In genomic region chr13:48498676-48499075, GRCm38 (mm10) we compare ENCODE assay signal across 10 mouse cellular contexts. TPM values are rescaled to one million over a fixed set of nuclear protein-coding genes. Genes with fewer than 3 reads are reported as not detected.
DNase-seq lines count a peak whose midpoint lies in the region; ATAC-seq and TF ChIP-seq lines count a peak whose summit lies in the region.
"Had no signal": no experiment of that assay in that cellular context is flagged by ENCODE, and none has a peak within 500 bp of the region (broad histone marks: within the 10 kb centered on the region; RNA-seq: fewer than 3 reads in every experiment).

No protein-coding gene starts in this region.

- no peaks in the 10 kb centered on the region; the same call in 1 of the 2 replicates for H3K9me3 ChIP-seq in kidney, postnatal 0 days (replicated peaks; ENCODE audit: low read length)
- H3K9me3 ChIP-seq in midbrain, embryonic 15.5 days = 0 out of 2 replicates have a peak, but pooled peaks cover 3% of the 10 kb centered on the region
- H3K9me3 ChIP-seq: liver, embryonic 15.5 days had no signal

- no peak for TF ChIP-seq POLR2A in lung, adult 2 months (IDR thresholded peaks at IDR 0.05; ENCODE audit: borderline replicate concordance, extremely low read depth, low read depth, low read length)

- H3K4me1 ChIP-seq in lung, adult 2 months (ENCODE audit: control insufficient read depth, insufficient read depth, low read length) = no peaks in the 10 kb centered on the region
- H3K4me1 ChIP-seq in kidney, postnatal 0 days (replicated peaks; ENCODE audit: insufficient read depth, low read length) = no peaks in the 10 kb centered on the region
- peaks cover 17% of the 10 kb centered on the region for H3K4me1 ChIP-seq in midbrain, embryonic 15.5 days
- H3K4me1 ChIP-seq: liver, embryonic 15.5 days had no signal

- 0 out of 2 replicates have a peak, but pooled peaks cover 8% of the 10 kb centered on the region for H3K36me3 ChIP-seq in kidney, postnatal 0 days (ENCODE audit: insufficient read depth, low read length)
- peaks cover 10% of the 10 kb centered on the region; the same call in 1 of the 2 replicates for H3K36me3 ChIP-seq in midbrain, embryonic 15.5 days (replicated peaks)

- no peak overlapping the region for H3K9ac ChIP-seq in kidney, postnatal 0 days (ENCODE audit: low read depth, low read length)
- H3K9ac ChIP-seq in midbrain, embryonic 15.5 days = no peak overlapping the region
- H3K9ac ChIP-seq: liver, embryonic 15.5 days had no signal

- H3K4me2 ChIP-seq in kidney, postnatal 0 days (ENCODE audit: low read length) = no peak overlapping the region
- H3K4me2 ChIP-seq in midbrain, embryonic 15.5 days = no peak overlapping the region
- H3K4me2 ChIP-seq: liver, embryonic 15.5 days had no signal

- no peak overlapping the region for H3K4me3 ChIP-seq in lung, adult 2 months (replicated peaks; ENCODE audit: extremely low read depth, low read depth, low read length)
- no peak overlapping the region for H3K4me3 ChIP-seq in kidney, postnatal 0 days (replicated peaks; ENCODE audit: low read depth, low read length)
- no peak overlapping the region for H3K4me3 ChIP-seq in midbrain, embryonic 15.5 days
- H3K4me3 ChIP-seq: liver, embryonic 15.5 days had no signal

- 68% methylated on average over 4 of the region's 4 CpGs for WGBS in lung, adult 2 months
- 55% methylated on average over 4 of the region's 4 CpGs for WGBS in kidney, postnatal 0 days
- WGBS in midbrain, embryonic 15.5 days = 71% methylated on average over 4 of the region's 4 CpGs

- no peak; the same call in 1 of the 2 replicates for ATAC-seq in kidney, postnatal 0 days (replicated peaks; ENCODE audit: low FRiP score, low read depth)
- ATAC-seq in midbrain, embryonic 15.5 days (replicated peaks) = 0 out of 2 replicates have a peak, but pooled peaks have one; percentile 2
- no peak for ATAC-seq in megakaryocyte-erythroid progenitor cell, adult 5-6 weeks (replicated peaks; ENCODE audit: low FRiP score, low TSS enrichment, poor library complexity, severe bottlenecking)
- ATAC-seq: intestine, postnatal 0 days had no signal

- no peaks in the 10 kb centered on the region for H3K27me3 ChIP-seq in kidney, postnatal 0 days (ENCODE audit: insufficient read depth, low read length)
- H3K27me3 ChIP-seq in midbrain, embryonic 15.5 days (replicated peaks) = no peaks in the 10 kb centered on the region
- H3K27me3 ChIP-seq: liver, embryonic 15.5 days had no signal

- DNase-seq in adrenal gland, adult 2 months = peak; percentile 60
- DNase-seq in adrenal gland, postnatal 4 days (ENCODE audit: low spot score in 2 of 2) = no peak
- peak; percentile 15 to 23 for DNase-seq in lung, adult 18-20 months
- no peak for DNase-seq in lung, adult 2 months
- peak; percentile 59 for DNase-seq in kidney, postnatal 0 days (ENCODE audit: low spot score)
- no peak for DNase-seq in left cerebral cortex, adult 18-20 months (ENCODE audit: low spot score in 2 of 2)

- TF ChIP-seq CTCF in lung, adult 2 months (IDR thresholded peaks at IDR 0.05; ENCODE audit: insufficient read depth, low read length) = no peak
- TF ChIP-seq CTCF in kidney, postnatal 0 days (IDR thresholded peaks at IDR 0.05; ENCODE audit: low read depth) = no peak

- no peak overlapping the region for H3K27ac ChIP-seq in kidney, postnatal 0 days
- peak overlapping the region; percentile 48; the same call in 1 of the 2 replicates for H3K27ac ChIP-seq in midbrain, embryonic 15.5 days
- H3K27ac ChIP-seq: liver, embryonic 15.5 days had no signal

RNA-seq across cellular contexts. Expression of gene Zfp169, which starts 14.6 kb away (rescaled TPM):
- 1 to 10 TPM; 6.5 to 6.9 TPM for total RNA-seq in adrenal gland, adult 2 months (2021)
- 2.6 and 2.7 TPM in 2 replicates for polyA plus RNA-seq in adrenal gland, adult 2 months (2012; rRNA removed)
- total RNA-seq in adrenal gland, postnatal 4 days (2021) = 10 to 100 TPM; 11.7 to 12.0 TPM
- 7.7 and 8.9 TPM in 2 replicates for polyA plus RNA-seq in lung, adult 2 months (2012; rRNA removed)
- polyA plus RNA-seq in kidney, postnatal 0 days (2015; fragmentation: Nextera tagmentation; extraction: Ambion mirVana) = 2.2 TPM in 2 replicates
- polyA plus RNA-seq in midbrain, embryonic 15.5 days (2015; fragmentation: Nextera tagmentation; extraction: Ambion mirVana) = 6.5 and 8.7 TPM in 2 replicates
- total RNA-seq in left cerebral cortex, adult 18-20 months (2021) = 10 to 100 TPM; 21.1 to 28.8 TPM
- total RNA-seq in megakaryocyte-erythroid progenitor cell, adult 5-6 weeks (2014; fragmentation: Nextera tagmentation) = 11.6 and 16.1 TPM in 2 replicates
- 3.5 and 12.6 TPM in 2 replicates for total RNA-seq in megakaryocyte-erythroid progenitor cell, adult 5-6 weeks (2017)

RNA-seq across cellular contexts. Expression of gene A830005F24Rik, which starts 14.7 kb away (rescaled TPM):
- total RNA-seq in adrenal gland, adult 2 months (2021) = not detected
- not detected in 2 replicates for polyA plus RNA-seq in adrenal gland, adult 2 months (2012; rRNA removed)
- total RNA-seq in adrenal gland, postnatal 4 days (2021) = not detected
- polyA plus RNA-seq in lung, adult 2 months (2012; rRNA removed) = not detected in 2 replicates
- polyA plus RNA-seq in kidney, postnatal 0 days (2015; fragmentation: Nextera tagmentation; extraction: Ambion mirVana) = 0.64 and 1.1 TPM in 2 replicates
- 3.6 TPM in 2 replicates for polyA plus RNA-seq in midbrain, embryonic 15.5 days (2015; fragmentation: Nextera tagmentation; extraction: Ambion mirVana)
- total RNA-seq in left cerebral cortex, adult 18-20 months (2021) = 1 to 10 TPM; 1.7 to 1.8 TPM
- total RNA-seq in megakaryocyte-erythroid progenitor cell, adult 5-6 weeks (2014; fragmentation: Nextera tagmentation) = not detected in 2 replicates
- 3.8 TPM in 1 of 2 replicates, not detected in the other for total RNA-seq in megakaryocyte-erythroid progenitor cell, adult 5-6 weeks (2017)
- polyA plus RNA-seq: intestine, postnatal 0 days had no signal

Comparison
In these comparisons a context has a peak if more than half of its experiments do, and no peak if none do; other contexts are left out.
1. DNase-seq: peak in adrenal gland, adult 2 months (single experiment), lung, adult 18-20 months (2 of 2) and kidney, postnatal 0 days (single experiment); none in adrenal gland, postnatal 4 days (0 of 2), lung, adult 2 months (single experiment) and left cerebral cortex, adult 18-20 months (0 of 2).